25 mouse cellular contexts compared by ENCODE assay signal in genomic region chr4:134132519-134133095, GRCm38 (mm10). TPM values are rescaled to one million over a fixed set of nuclear protein-coding genes. Genes with fewer than 3 reads are reported as not detected.
DNase-seq lines count a peak whose midpoint lies in the region; ATAC-seq lines count a peak whose summit lies in the region.
"Had no signal": no experiment of that assay in that cellular context is flagged by ENCODE, and none has a peak within 500 bp of the region (broad histone marks: within the 10 kb centered on the region; RNA-seq: fewer than 3 reads in every experiment).

No protein-coding gene starts in this region.

- DNase-seq in gastrocnemius, adult 18-20 months (ENCODE audit: low spot score), result peak; percentile 37
- DNase-seq in gastrocnemius, adult 8-10 months (ENCODE audit: low spot score in 2 of 2), result no peak
- DNase-seq in midbrain, embryonic 11.5 days (ENCODE audit: low spot score, missing footprints), result peak; percentile 73
- DNase-seq in brain, adult 2 months (ENCODE audit: low read depth, low spot score), result peak; percentile 47
- DNase-seq in frontal cortex, adult 2 months (ENCODE audit: extremely low spot score in 1 of 2, low spot score in 1 of 2), result no peak
- DNase-seq in adrenal gland, postnatal 14 days, result no peak
- DNase-seq in cerebellum, postnatal 14 days, result no peak
- DNase-seq: adrenal gland, postnatal 10 days; cerebellum, adult 8-10 months; cerebellum, postnatal 36 days; kidney, adult 11 months; kidney, postnatal 25 days; liver; lung, adult 2 months; lung, postnatal 10 days; right cerebral cortex, postnatal 4 days had no signal

- no peak overlapping the region for H3K9ac ChIP-seq in midbrain, embryonic 11.5 days (ENCODE audit: low read length)
- H3K9ac ChIP-seq in midbrain, embryonic 13.5 days (replicated peaks), result no peak overlapping the region
- H3K9ac ChIP-seq: hindbrain, embryonic 13.5 days; kidney, embryonic 15.5 days; liver, embryonic 14.5 days; neural tube, embryonic 13.5 days had no signal

- WGBS in midbrain, embryonic 11.5 days, result 89% methylated on average over 8 of the region's 8 CpGs
- WGBS in midbrain, embryonic 13.5 days, result 90% methylated on average over 8 of the region's 8 CpGs

- no peak overlapping the region for H3K4me2 ChIP-seq in midbrain, embryonic 11.5 days
- H3K4me2 ChIP-seq in midbrain, embryonic 13.5 days (replicated peaks), result no peak overlapping the region
- H3K4me2 ChIP-seq: hindbrain, embryonic 13.5 days; kidney, embryonic 15.5 days; neural tube, embryonic 13.5 days had no signal

- no peak overlapping the region for H3K4me3 ChIP-seq in midbrain, embryonic 11.5 days (ENCODE audit: low read depth, low read length)
- H3K4me3 ChIP-seq in midbrain, embryonic 13.5 days (replicated peaks), result no peak overlapping the region
- H3K4me3 ChIP-seq: hindbrain, embryonic 13.5 days; kidney, embryonic 15.5 days; neural tube, embryonic 13.5 days had no signal

- peaks cover 11% of the 10 kb centered on the region for H3K4me1 ChIP-seq in midbrain, embryonic 11.5 days (ENCODE audit: control insufficient read depth, insufficient read depth, low read length)
- peaks cover 14% of the 10 kb centered on the region for H3K4me1 ChIP-seq in midbrain, embryonic 13.5 days (replicated peaks)

- no peak overlapping the region for H3K27ac ChIP-seq in midbrain, embryonic 11.5 days (ENCODE audit: low read depth, low read length)
- H3K27ac ChIP-seq in midbrain, embryonic 13.5 days, result no peak overlapping the region
- H3K27ac ChIP-seq: hindbrain, embryonic 13.5 days; kidney, embryonic 15.5 days; liver, embryonic 14.5 days; macrophage; neural tube, embryonic 13.5 days had no signal

- no peak for ATAC-seq in midbrain, embryonic 11.5 days (ENCODE audit: low FRiP score)
- no peak for ATAC-seq in midbrain, embryonic 13.5 days
- ATAC-seq: forebrain, embryonic 14.5 days; midbrain, embryonic 16.5 days had no signal

- no peaks in the 10 kb centered on the region for H3K27me3 ChIP-seq in midbrain, embryonic 11.5 days (ENCODE audit: control insufficient read depth, insufficient read depth, low read length)
- H3K27me3 ChIP-seq in midbrain, embryonic 13.5 days, result no peaks in the 10 kb centered on the region
- H3K27me3 ChIP-seq: hindbrain, embryonic 13.5 days; kidney, embryonic 15.5 days; neural tube, embryonic 13.5 days had no signal

- no peaks in the 10 kb centered on the region for H3K9me3 ChIP-seq in midbrain, embryonic 11.5 days (ENCODE audit: control insufficient read depth, low read length)
- no peaks in the 10 kb centered on the region for H3K9me3 ChIP-seq in midbrain, embryonic 13.5 days
- H3K9me3 ChIP-seq: G1E; hindbrain, embryonic 13.5 days; kidney, embryonic 15.5 days; neural tube, embryonic 13.5 days had no signal

- no peaks in the 10 kb centered on the region; the same call in 1 of the 2 replicates for H3K36me3 ChIP-seq in midbrain, embryonic 11.5 days (ENCODE audit: control insufficient read depth, insufficient read depth, low read length)
- H3K36me3 ChIP-seq in midbrain, embryonic 13.5 days, result peaks cover 26% of the 10 kb centered on the region

RNA-seq across cellular contexts. Expression of gene Sh3bgrl3, which starts 4.0 kb away (rescaled TPM):
- 10 to 100 TPM; 14.1 to 19.8 TPM for total RNA-seq in gastrocnemius, adult 18-20 months (2021)
- 10 to 100 TPM in 3 of 4 experiments, 1 to 10 TPM in 1; 9.0 to 16.5 (median 13.4) TPM for total RNA-seq in gastrocnemius, adult 8-10 months (2022)
- 308 and 312 TPM in 2 replicates for polyA plus RNA-seq in midbrain, embryonic 11.5 days (2014; fragmentation: Nextera tagmentation; extraction: Ambion mirVana)
- polyA plus RNA-seq in midbrain, embryonic 13.5 days (2015; fragmentation: Nextera tagmentation; extraction: Ambion mirVana), result 319 and 332 TPM in 2 replicates
- 415 and 538 TPM in 2 replicates for polyA plus RNA-seq in frontal cortex, adult 2 months (2012; rRNA removed)
- total RNA-seq in adrenal gland, postnatal 14 days (2021), result 79.0 and 117 TPM in 2 replicates

RNA-seq across cellular contexts. Expression of gene Ubxn11, which starts 30.2 kb away (rescaled TPM):
- 1 to 10 TPM; 1.3 to 1.6 TPM for total RNA-seq in gastrocnemius, adult 18-20 months (2021)
- total RNA-seq in gastrocnemius, adult 8-10 months (2022), result 1 to 10 TPM; 1.0 to 2.3 (median 1.9) TPM
- 3.0 and 4.7 TPM in 2 replicates for polyA plus RNA-seq in midbrain, embryonic 11.5 days (2014; fragmentation: Nextera tagmentation; extraction: Ambion mirVana)
- 9.3 and 11.4 TPM in 2 replicates for polyA plus RNA-seq in midbrain, embryonic 13.5 days (2015; fragmentation: Nextera tagmentation; extraction: Ambion mirVana)
- polyA plus RNA-seq in frontal cortex, adult 2 months (2012; rRNA removed), result 42.6 and 43.1 TPM in 2 replicates
- 6.2 and 8.4 TPM in 2 replicates for total RNA-seq in adrenal gland, postnatal 14 days (2021)

RNA-seq across cellular contexts. Expression of gene Cd52, which starts 37.7 kb away (rescaled TPM):
- under 1 TPM; 0.84 to 1.00 TPM for total RNA-seq in gastrocnemius, adult 18-20 months (2021)
- total RNA-seq in gastrocnemius, adult 8-10 months (2022), result under 1 TPM in 1 of 4 experiments, not detected in 3; 0.85 TPM
- 4.3 and 4.7 TPM in 2 replicates for polyA plus RNA-seq in midbrain, embryonic 11.5 days (2014; fragmentation: Nextera tagmentation; extraction: Ambion mirVana)
- polyA plus RNA-seq in midbrain, embryonic 13.5 days (2015; fragmentation: Nextera tagmentation; extraction: Ambion mirVana), result 2.2 and 2.7 TPM in 2 replicates
- 5.6 and 7.1 TPM in 2 replicates for polyA plus RNA-seq in frontal cortex, adult 2 months (2012; rRNA removed)
- total RNA-seq in adrenal gland, postnatal 14 days (2021), result 9.3 and 78.8 TPM in 2 replicates

RNA-seq across cellular contexts. Expression of gene Cep85, which starts 54.3 kb away (rescaled TPM):
- total RNA-seq in gastrocnemius, adult 18-20 months (2021), result 10 to 100 TPM; 58.4 to 80.2 TPM
- total RNA-seq in gastrocnemius, adult 8-10 months (2022), result 10 to 100 TPM; 46.5 to 67.7 (median 55.8) TPM
- 26.6 and 27.1 TPM in 2 replicates for polyA plus RNA-seq in midbrain, embryonic 11.5 days (2014; fragmentation: Nextera tagmentation; extraction: Ambion mirVana)
- 19.9 and 22.4 TPM in 2 replicates for polyA plus RNA-seq in midbrain, embryonic 13.5 days (2015; fragmentation: Nextera tagmentation; extraction: Ambion mirVana)
- 18.1 and 25.0 TPM in 2 replicates for polyA plus RNA-seq in frontal cortex, adult 2 months (2012; rRNA removed)
- total RNA-seq in adrenal gland, postnatal 14 days (2021), result 20.6 and 24.6 TPM in 2 replicates

Comparison
In these comparisons a context has a peak if more than half of its experiments do, and no peak if none do; other contexts are left out.
1. DNase-seq: peak in gastrocnemius, adult 18-20 months (single experiment), midbrain, embryonic 11.5 days (single experiment) and brain, adult 2 months (single experiment); none in gastrocnemius, adult 8-10 months (0 of 2), frontal cortex, adult 2 months (0 of 2), adrenal gland, postnatal 14 days (single experiment) and cerebellum, postnatal 14 days (0 of 2).